Mouse (Mus musculus): ENCODE data around the gene Pspn.

Pspn gene

DNA sequence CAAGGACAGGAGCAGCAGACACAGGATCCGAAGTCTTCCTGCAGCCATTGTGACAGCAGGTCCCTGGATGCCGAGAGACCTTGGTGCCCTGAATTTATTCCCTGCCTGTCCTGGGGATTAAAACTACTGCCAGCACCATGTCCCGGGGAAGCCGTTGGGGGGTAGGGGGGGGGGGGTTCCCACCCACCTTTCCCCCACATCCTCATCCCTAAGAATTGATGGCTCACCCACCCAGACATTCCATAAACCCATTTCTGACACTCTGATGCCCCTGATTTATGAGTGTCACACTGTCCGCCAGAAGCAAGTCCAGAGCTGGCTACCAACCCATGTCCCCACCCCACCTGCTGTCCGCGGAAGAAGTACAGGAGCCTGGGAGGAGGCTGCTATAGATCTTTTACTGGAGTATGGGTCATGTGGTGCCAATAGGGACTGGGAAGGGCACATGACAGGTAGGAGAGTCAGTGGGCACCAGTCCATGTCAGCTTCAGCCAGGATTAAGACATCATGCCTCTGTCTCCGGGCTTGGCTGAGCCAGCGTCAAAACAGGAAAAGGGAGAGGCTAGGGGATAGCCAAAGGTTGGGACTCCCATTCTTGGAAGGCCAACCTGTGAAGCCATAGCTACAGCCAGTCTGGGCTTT, at the start of gene Pspn:
Pspn (minus strand) TSS at position 51 of the 642 bp plus-strand sequence.
- no peak for DNase-seq

DNA sequence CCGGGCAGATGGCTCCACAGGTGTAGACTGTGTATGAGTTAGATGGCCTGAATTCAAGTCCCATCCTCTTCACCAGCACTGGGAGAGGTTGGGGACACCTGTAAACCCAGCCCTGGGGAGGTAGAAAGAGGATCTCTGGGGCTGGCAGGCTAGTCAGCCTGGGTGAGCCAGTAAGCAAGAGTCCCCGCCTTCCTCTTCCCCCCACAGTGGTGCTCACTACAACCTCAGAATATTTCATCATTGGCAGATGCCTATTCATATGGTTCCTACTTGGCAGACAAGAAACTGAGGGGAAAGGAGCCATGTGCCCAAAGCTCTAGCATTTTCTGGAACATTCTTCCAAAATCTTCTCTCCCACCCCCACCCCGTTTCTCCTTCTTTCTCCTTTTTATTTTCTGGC, 49.0 kb upstream of the Pspn start:
- no peak for DNase-seq

DNA sequence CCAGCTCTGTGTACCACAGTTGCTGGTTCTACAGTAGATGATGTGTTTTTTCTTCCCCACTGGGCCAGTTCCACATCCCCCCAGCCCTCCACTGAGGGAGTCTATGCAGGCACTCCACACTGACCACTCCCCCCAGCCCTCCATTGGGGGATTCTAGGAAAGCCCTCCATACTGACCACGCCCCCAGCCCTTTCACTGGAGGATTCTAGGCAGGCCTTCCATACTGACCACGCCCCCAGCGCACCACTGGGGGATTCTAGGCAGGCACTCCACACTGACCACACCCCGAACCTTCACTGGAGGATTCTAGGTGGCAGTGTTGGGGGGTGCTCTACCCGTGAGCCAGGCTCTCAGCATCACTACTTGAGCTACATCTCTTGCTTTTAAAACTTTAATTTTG, 47.6 kb upstream of the Pspn start:
- no peak for DNase-seq

DNA sequence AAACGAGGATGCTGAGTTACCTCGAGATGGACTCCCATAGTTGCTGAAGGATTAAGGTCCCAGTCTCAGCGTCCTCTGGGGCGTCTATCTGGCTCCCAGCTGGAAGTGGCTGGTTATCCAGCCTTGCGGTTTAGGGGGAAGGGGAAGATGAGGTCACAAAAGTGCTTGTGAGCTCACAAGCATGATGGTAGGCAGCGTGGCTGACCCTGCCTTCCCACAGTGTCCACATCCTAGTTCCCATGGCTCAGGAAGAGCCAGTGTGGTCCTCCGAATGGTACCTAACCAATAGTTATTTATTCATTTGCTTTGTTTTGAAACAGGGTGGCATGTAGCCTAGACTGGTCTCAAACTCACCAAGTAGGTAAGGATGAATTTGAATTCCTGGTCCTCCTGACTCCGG, 41.7 kb upstream of the Pspn start, which contains the start of gene Slc25a41:
Slc25a41 (minus strand) TSS at position 101 of the 400 bp plus-strand sequence.
- no peak for DNase-seq

DNA sequence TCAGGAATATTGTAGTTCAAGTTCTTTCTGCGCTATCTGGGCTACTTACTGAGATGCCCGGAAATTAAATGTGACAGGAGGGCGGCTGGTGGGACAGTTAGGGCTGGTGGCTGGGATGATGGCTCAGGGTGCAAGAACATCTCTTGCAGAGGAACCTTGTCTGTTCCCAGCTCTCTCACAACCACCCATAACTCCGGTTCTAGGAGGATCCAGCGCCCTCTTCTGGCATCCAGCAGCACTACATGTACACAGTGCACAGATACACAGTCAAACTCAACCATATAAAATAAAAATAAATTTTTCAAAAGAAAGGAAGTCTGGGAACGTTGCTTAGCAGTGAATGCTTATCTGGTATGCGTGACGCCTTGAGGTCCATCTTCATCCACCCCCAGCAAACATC, 39.2 kb upstream of the Pspn start:
- no peak for DNase-seq

DNA sequence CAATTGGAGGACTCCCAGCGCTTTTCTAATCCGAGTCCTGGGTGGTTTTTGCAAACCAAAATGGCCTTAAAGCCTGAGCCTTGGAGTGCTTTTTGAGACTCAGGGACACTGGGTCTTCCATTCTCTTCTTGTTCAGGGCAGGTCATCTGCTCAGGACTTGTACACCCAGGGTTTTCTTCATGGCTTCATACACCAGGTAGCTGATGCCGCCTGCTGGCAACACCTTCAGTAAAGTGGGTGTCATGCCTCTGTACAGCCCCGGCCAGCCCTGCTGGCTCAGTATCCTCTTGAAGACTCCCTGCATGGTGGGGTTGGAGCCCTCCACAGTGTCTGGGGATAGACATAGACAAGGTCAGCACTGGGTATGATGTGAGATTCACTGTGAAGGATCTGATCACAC, 33.0 kb upstream of the Pspn start:
- DNase-seq = no peak

DNA sequence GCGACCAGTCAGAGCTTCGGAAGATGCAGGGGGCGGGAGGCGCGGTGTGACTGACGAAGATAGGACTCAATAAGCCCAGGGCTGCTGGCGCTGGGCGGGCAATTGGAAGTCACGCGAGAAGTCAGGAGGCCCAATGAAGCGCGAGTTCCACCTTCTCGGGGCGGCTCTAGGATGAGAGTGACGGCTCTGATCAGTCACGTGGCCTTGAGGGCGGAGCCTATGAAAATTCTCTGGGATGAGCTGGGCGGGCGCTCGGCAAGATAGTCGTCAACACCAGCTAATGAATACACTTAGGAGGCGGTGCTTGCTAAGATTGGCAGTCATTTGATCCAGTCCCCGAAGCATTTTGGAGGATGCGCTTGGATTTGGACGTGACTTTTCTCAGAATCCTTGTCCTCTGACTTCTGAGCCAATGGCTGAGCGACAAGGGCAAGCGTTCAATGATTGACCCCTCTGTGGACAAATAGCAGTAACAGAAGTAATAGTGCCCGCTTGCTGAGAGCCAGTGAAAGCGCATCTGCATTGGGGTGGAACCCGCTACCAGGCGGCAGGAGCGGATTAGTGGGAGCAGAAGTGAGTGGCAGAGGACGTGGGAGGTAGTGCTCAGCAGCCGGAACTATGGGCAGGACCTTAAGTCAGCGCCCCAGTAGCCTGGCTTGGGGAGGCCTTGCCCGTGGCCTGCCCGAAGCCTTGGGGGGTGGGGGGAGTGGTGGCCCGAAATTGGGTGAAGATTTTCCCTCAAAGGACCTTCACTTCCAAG, 32.0 kb upstream of the Pspn start:
- peak; percentile 100 for DNase-seq

DNA sequence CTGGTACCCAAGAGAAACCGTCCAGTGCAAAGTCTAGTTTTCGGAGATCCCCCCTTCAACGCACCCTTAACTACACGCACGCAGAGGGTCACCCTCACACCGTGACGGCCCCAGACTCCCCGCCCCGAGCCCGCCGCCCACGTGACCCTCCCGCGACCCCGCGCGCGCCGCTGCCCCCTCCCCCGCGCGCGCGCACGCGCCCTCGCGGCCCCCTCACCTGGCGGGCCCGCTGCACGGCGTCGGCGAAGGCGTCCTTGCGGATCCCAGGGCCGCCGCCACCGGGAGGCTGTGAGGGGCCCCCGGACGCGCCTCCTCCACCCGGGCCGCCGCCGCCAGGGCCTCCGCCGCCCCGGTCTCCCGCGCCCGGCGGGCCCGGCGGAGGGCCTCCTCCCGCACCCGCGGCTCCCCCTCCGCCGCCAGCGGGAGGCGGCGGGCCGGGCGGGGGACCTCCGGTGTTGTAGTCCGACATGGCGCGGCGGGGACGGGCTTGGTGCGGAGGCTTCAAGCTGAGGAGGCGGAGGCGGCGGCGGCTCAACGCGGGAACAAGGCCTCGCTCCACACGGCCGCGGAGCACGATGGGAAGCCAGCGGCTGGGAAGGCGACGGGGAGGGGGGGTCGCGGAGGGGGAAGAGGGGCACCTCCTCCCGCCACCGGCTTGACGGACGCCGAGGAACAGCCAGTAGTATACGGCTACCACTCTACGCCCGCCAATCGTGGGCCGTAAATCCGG, 31.3 kb upstream of the Pspn start, which contains the start of gene Khsrp:
Khsrp (minus strand) TSS at position 592 of the 730 bp plus-strand sequence.
- peak in 1 of 2 experiments; percentile 23 for DNase-seq

DNA sequence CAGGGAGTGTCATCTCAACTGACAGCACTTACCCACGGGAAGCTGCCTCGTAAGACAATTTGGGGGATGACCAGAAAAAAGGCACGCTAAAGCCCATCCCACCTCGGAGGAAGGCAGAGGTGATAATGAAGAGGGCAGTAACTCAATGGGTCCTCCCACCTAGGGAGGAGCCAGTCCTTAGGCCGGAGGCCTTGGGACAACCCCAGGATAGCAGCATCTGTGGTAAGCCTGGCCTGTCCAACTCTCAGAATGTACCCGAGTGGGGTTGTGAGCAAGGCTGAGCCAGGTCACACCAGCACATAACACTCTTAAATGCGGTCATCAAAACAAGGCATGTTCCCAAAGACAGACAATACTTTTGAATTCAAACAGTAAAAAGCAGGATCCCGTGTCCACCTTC, 29.9 kb upstream of the Pspn start:
- peak in 1 of 2 experiments; percentile 26 for DNase-seq

DNA sequence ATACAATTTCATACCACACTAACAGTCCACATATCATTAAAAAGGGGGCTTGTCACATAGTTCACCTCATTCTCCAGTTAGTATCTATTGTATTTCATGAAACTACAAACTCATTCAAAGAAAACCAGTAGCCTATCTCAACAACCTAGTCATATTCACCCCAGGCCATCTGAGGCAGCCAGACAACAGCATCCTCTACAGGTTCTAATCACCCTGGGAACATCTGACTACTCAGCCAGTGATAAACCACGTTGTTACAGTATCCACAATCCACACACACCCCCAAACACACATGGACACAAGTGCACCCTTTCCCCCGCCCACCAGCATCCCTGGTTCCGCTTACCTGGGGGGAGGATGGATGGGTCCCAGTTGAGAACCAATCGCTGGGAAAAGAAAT, 27.7 kb upstream of the Pspn start:
- no peak for DNase-seq

DNA sequence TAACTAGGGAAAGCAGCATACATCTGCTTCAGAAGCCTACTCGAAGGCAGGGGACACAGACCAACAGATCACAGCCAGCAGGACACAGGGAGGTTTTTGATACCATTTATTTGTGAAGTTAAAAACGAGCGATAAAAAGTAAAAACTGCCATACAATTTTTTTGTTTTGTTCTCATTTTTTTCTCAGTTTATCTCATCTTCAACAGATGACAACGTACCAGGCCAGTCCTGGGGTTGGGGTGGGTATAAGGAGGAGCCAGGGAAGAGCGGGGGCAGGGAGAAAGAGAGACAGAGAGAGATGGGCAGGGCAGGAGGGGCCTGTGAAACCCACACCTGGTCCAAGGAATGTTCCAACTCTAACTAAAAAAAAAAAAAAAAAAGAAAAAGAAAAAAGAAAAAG, 21.1 kb upstream of the Pspn start:
- DNase-seq = no peak

DNA sequence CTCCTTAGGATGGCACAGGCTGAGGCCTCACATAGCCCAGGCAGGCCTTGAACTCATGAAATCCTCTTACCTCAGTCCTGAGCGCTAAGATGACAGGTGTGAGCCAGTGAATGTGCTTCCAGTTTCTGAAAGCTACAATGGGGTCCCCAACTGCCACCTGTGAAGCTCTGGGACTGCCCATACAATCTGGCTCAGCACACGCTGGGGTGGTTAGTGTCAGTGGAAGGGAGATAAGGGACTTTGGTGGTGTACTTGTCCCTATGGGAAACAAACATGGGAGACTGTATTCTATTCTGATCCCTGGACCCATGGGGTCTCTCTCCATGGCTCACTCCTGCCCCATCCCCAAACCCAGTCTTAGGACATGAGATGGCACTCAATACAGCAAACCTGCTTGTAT, 19.9 kb upstream of the Pspn start:
- no peak for DNase-seq

DNA sequence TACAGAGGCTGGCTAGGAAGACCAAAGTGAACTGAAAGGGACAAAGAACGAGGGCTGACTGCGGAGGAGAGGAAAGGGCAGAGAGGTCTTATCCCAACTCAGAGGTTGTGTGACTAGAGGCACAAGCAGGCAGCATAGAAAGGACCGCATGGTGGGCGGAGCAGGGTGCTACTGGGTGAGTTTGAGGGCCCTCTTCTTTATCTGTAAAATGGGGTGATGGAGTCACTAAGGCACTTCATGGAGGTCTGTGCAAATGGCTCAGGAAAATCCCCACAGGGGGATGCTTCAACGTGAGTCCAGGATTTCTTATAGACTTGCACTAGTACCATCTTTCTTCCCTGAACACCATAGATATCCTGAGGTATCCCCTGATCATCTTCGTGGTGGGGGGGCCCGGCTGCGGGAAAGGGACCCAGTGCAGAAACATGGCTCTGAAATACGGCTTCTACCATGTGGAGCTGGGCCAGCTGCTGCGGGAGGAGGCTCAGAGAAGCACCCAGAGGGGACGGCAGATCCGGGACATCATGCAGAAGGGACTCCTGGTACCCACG, 12.5 kb upstream of the Pspn start:
- no peak for DNase-seq

DNA sequence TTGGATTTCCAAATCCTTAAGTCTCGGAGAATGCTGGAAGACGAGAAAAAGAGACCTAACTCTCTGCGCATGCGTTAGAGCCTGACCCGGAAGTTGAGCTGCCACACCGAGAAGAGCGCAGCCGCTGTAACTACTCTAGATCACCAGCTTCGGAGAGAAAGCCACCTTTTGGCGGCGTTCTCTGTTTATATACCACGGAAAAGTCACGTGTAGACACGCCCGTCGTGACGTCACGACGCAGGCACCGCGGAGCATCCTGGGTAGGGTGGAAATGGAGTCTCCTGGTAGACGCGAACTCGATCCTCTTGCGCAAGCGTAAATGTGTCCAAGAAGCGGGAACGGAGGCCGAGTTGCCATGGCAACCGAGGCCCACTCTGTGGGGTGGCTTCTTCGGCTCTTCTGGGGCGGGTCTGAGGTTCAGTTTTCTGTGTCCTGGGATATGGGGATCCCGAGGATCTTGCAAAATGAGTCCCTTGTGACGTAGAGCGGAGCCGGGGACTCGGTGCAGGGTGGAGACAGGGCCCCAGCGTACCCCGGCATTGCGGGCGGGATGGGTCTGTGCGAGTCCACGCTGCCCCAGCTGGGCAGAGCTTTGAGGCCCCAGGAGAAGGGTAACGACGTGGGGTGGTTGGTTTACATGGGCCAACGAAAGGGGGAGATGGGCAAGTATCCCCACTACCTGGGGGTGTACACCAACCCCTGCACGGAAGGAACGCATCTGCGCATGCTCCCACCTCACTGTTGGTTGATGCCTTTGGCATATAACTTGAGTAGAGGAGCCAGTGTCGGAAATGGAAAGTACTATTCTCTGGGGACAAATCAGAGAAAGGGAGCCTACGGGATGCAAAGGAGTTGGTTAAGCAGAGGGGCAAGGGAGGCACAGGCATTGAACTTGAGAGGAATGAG, 11.7 kb upstream of the Pspn start, which contains the start of the genes Gtf2f1 and Gm17949:
Gtf2f1 (minus strand) TSS at position 53 of the 906 bp plus-strand sequence.
Gm17949 (plus strand) TSS at position 234 of the 906 bp plus-strand sequence.
- peak; percentile 93 to 94 for DNase-seq

DNA sequence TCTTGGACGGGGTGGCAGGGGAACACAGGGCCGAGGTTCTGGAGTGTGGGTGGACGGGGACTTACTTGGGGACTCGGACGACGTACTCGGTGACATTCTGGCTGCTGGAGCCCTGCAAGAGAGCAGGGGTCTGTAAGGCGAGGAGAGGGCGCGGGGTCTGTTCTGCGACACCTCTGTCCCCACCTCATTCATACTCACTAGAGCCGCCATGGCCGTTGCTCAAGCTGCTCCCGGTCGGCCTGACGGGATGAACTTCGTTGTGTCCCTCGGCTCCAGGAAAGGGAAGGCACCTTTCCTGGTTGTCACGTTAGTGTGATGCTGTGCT, 11.1 kb upstream of the Pspn start:
- DNase-seq = no peak

DNA sequence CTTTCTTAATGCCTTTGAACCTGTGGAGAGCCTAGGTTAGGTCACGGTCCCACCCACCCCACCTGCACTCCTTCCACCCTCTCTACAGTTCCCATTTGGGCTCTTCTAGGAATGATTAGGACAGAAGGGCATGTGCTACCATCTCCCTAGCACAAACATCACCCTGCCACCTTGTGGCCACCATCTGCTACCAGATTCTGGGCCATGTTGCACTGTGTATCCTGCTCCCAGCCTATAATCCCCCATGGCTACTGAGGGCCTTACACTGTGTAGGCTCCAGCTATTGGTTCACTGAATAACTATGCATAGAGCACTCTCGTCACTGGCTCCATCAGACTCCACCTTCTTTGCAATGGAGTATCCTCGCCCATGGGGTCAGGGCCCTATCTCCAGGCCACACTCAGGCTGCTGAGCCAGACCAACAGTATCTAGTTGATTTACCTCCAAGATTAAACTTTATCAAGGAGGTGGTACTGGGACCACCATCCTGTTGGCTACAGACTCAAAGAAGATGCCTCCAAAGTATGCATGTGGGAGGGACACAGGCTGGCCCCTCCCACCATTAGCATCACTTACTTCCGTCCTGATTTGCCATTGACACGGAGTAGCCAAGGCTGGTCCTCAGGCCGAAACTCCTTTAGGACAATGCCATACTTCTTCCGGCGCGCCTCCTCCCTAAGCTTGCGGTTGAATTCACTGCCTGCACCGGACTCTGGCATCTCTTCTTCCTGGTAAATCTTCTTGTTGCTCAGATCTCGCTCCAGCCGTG, 7.5 kb upstream of the Pspn start:
- DNase-seq = no peak

DNA sequence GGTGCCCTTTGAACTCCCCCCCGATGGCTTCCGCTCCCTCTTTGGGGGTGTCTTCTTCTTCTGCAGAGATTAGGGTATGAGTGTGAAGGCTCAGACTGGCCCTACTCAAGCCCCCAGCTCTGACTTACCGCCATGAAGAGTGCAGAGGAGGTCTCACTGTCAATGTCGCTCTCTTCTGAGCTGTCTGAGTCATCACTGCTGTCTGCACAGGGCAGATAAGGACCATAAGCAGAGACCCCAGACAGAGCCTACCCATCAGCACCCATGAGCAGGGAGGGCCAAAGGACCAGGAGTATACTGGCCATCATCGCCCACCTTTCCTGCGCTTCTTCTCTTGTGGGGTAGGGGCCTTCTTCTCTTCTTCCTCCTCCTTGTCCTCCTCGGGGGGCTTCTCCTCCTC, 4.2 kb upstream of the Pspn start:
- no peak for DNase-seq

DNA sequence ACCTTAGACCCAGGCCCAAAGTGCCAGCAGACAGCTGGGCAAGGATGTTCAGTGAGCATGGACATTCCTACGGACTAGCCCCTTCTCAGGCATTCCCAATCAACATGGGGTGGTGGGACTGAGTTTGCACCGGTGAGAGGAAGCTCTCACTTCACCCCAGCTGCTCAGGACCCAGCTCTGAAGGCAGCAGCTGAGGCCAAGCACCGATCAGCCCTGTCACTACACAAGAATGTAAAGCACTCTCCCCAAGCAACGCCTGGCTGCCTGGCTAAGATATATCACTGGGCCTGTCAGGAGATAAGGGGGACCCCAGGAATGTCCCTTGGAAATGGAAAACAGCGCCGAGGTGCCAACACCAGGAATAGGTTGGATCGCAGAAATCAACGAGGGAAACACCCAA, 1.4 kb upstream of the Pspn start:
- DNase-seq = no peak

DNA sequence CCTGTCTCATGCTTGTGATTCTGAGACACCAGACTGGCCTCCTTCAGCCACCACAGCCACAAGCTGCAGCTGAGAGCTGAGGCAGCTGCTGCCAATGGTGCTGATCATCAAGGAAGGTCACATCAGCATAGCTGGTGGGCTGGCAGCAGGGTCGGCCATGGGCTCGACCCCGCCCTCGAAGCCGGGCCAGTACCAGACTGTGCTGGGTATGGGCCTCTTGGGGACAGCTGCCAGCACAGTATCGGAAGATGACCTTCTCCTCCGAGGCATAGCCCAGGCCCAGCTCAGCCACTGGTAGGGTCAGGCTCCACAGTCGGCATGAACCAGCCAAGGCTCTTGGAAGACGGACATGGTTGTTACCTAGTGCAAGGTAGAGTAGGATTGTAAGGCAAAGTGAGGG, 404 bp downstream of the Pspn start:
- no peak for DNase-seq

DNA sequence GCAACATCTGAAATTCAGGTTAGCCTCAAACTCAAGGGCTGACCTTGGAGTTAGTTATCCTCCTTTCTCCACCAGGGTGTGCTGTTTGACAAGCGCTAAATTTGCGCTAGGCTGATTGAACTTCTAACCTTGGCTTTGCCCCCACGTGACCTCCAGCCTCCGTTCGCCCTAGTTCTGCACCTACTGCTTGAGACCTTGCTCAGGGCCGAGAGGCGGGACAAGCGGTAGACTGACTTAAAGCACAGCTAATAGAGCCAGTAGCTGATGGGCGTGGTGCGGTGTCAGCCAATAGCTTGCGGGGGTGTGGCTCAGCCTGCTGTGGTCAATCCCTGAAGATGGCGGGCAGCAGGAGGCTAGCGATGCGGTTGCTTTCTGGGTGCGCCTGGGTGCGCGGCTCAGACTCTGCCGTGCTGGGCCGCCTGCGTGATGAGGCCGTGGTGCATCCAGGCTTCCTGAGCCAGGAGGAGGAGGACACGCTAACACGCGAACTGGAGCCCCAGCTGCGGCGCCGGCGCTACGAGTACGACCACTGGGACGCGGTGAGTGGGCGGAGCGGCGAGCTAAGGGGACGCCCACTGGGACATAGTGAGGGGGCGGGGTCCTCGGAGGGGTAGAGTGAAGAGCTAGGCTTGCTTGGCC, 2.7 kb downstream of the Pspn start, which contains the start of gene Alkbh7:
Alkbh7 (plus strand) TSS at position 311 of the 639 bp plus-strand sequence.
- peak; percentile 99 for DNase-seq

DNA sequence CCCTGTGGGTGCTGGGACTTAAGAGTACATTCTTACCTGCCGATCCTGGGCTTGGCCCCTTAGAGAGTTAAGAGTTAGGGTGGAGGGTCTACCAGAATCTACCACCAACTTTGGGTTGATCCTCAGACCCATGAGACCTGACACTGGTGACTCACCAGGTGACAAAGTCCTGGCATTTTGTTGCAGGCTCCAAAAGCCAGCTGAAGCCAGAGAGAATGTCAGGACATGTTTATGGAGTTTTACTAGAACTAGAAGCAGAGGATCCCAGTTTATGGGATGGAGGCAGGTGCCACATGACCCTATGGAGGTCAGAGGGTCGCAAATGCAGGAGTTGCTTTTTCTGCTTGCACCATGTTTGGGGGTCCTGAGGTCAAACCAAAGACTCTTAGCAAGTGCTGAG, 3.3 kb downstream of the Pspn start:
- DNase-seq = peak in 1 of 2 experiments; percentile 11

All from kidney, adult 8-10 months (tissue).